Mouse (Mus musculus): Measurements from ENCODE around the gene 1700037C18Rik.

- no peak for TF ChIP-seq POLR2A (IDR thresholded peaks at IDR 0.05; ENCODE audit: low read depth, low read length)
- TF ChIP-seq CTCF (IDR thresholded peaks at IDR 0.05; ENCODE audit: extremely low read depth, insufficient read depth, insufficient read length, insufficient replicate concordance): no peak
Observed at GRCm38 (mm10) chr16:3934701-3935100, 26.2 kb upstream of the 1700037C18Rik start.
